Mouse (Mus musculus): ENCODE results near the gene Tbcb. TPM values are rescaled to one million over a fixed set of nuclear protein-coding genes. Genes with fewer than 3 reads are reported as not detected.

The Tbcb gene
- total and polyA plus RNA-seq, 2 experiments from 2014 or later, result 40.0 to 131 TPM

- Histone ChIP-seq H3K9me3 (replicated peaks; ENCODE audit: control insufficient read depth, low read length) (no peaks in the 10 kb centered on the region), H3K36me3 (replicated peaks; ENCODE audit: control insufficient read depth, insufficient read depth, low read length) (no peaks in the 10 kb centered on the region), H3K4me1 (ENCODE audit: control insufficient read depth, insufficient read depth) (0 out of 2 replicates have a peak, but pooled peaks cover 9% of the 10 kb centered on the region), H3K4me3 (ENCODE audit: low read depth, low read length) (no peak overlapping the region), H3K27me3 (ENCODE audit: control insufficient read depth, insufficient read depth, low read length) (no peaks in the 10 kb centered on the region), H3K9ac (replicated peaks; ENCODE audit: low read depth, low read length) (no peak overlapping the region), H3K4me2 (ENCODE audit: low read depth, low read length) (no peak overlapping the region), H3K27ac (ENCODE audit: low read depth) (no peak overlapping the region)
- TF ChIP-seq EP300 (IDR thresholded peaks at IDR 0.05; ENCODE audit: low read depth) (no peak), CTCF (IDR thresholded peaks at IDR 0.05; ENCODE audit: low read depth) (no peak)
- WGBS, result 55% methylated on average over 5 of the region's 5 CpGs
- ATAC-seq (ENCODE audit: insufficient read depth, low read depth), result no peak
- DNase-seq (ENCODE audit: low spot score), result no peak
Measured at GRCm38 (mm10) chr7:30197592-30198129, 34.4 kb downstream of the Tbcb start.

GRCm38 (mm10) chr7:30196171-30196570 lies 35.9 kb downstream of the Tbcb start:
- 68% methylated on average over 6 of the region's 6 CpGs for WGBS
- ATAC-seq (ENCODE audit: insufficient read depth, low read depth), result no peak
- no peaks in the 10 kb centered on the region for H3K27me3 ChIP-seq (ENCODE audit: control insufficient read depth, insufficient read depth, low read length)
- H3K27ac ChIP-seq (ENCODE audit: low read depth), result no peak overlapping the region
- TF ChIP-seq EP300 (IDR thresholded peaks at IDR 0.05; ENCODE audit: low read depth) (no peak), CTCF (IDR thresholded peaks at IDR 0.05; ENCODE audit: low read depth) (no peak)
- 0 out of 2 replicates have a peak, but pooled peaks cover 9% of the 10 kb centered on the region for H3K4me1 ChIP-seq (ENCODE audit: control insufficient read depth, insufficient read depth)
- H3K9me3 ChIP-seq (replicated peaks; ENCODE audit: control insufficient read depth, low read length), result no peaks in the 10 kb centered on the region
- no peak overlapping the region for H3K4me2 ChIP-seq (ENCODE audit: low read depth, low read length)
- no peak overlapping the region for H3K4me3 ChIP-seq (ENCODE audit: low read depth, low read length)
- H3K9ac ChIP-seq (replicated peaks; ENCODE audit: low read depth, low read length), result no peak overlapping the region
- H3K36me3 ChIP-seq (replicated peaks; ENCODE audit: control insufficient read depth, insufficient read depth, low read length), result peaks cover 14% of the 10 kb centered on the region
- DNase-seq (ENCODE audit: low spot score), result no peak

- peaks cover 20% of the 10 kb centered on the region for H3K36me3 ChIP-seq (replicated peaks; ENCODE audit: control insufficient read depth, insufficient read depth, low read length)
- no peaks in the 10 kb centered on the region for H3K27me3 ChIP-seq (ENCODE audit: control insufficient read depth, insufficient read depth, low read length)
- DNase-seq (ENCODE audit: low spot score) (no peak), ATAC-seq (ENCODE audit: insufficient read depth, low read depth) (no peak)
- H3K4me2 ChIP-seq (ENCODE audit: low read depth, low read length), result peak overlapping the region; percentile 80; the same call in 1 of the 2 replicates
- H3K4me3 ChIP-seq (ENCODE audit: low read depth, low read length), result 0 out of 2 replicates have a peak overlapping the region, but pooled peaks have one; percentile 69
- no peak overlapping the region for H3K27ac ChIP-seq (ENCODE audit: low read depth)
- 0 out of 2 replicates have a peak, but pooled peaks cover 9% of the 10 kb centered on the region for H3K4me1 ChIP-seq (ENCODE audit: control insufficient read depth, insufficient read depth)
- TF ChIP-seq CTCF (IDR thresholded peaks at IDR 0.05; ENCODE audit: low read depth) (no peak), EP300 (IDR thresholded peaks at IDR 0.05; ENCODE audit: low read depth) (no peak)
- no peaks in the 10 kb centered on the region for H3K9me3 ChIP-seq (replicated peaks; ENCODE audit: control insufficient read depth, low read length)
- 66% methylated on average over 6 of the region's 6 CpGs for WGBS
- no peak overlapping the region for H3K9ac ChIP-seq (replicated peaks; ENCODE audit: low read depth, low read length)
Measured at GRCm38 (mm10) chr7:30195461-30195860, 36.6 kb downstream of the Tbcb start.

GRCm38 (mm10) chr7:30194884-30195283 lies 37.2 kb downstream of the Tbcb start:
- 0 out of 2 replicates have a peak, but pooled peaks cover 9% of the 10 kb centered on the region for H3K4me1 ChIP-seq (ENCODE audit: control insufficient read depth, insufficient read depth)
- ATAC-seq (ENCODE audit: insufficient read depth, low read depth), result peak; percentile 91
- peak overlapping the region; percentile 80 for H3K4me2 ChIP-seq (ENCODE audit: low read depth, low read length)
- H3K27me3 ChIP-seq (ENCODE audit: control insufficient read depth, insufficient read depth, low read length), result no peaks in the 10 kb centered on the region
- H3K36me3 ChIP-seq (replicated peaks; ENCODE audit: control insufficient read depth, insufficient read depth, low read length), result peaks cover 25% of the 10 kb centered on the region
- WGBS, result under 1% methylated on average over 28 of the region's 28 CpGs
- H3K9me3 ChIP-seq (replicated peaks; ENCODE audit: control insufficient read depth, low read length), result no peaks in the 10 kb centered on the region
- TF ChIP-seq EP300 (IDR thresholded peaks at IDR 0.05; ENCODE audit: low read depth) (no peak), CTCF (IDR thresholded peaks at IDR 0.05; ENCODE audit: low read depth) (no peak)
- H3K4me3 ChIP-seq (ENCODE audit: low read depth, low read length), result peak overlapping the region; percentile 69
- H3K27ac ChIP-seq (ENCODE audit: low read depth), result peak overlapping the region; percentile 85
- H3K9ac ChIP-seq (replicated peaks; ENCODE audit: low read depth, low read length), result peak overlapping the region; percentile 79
- peak; percentile 96 for DNase-seq (ENCODE audit: low spot score)

- Histone ChIP-seq H3K27ac (ENCODE audit: low read depth) (peak overlapping the region; percentile 85), H3K4me2 (ENCODE audit: low read depth, low read length) (peak overlapping the region; percentile 80), H3K4me3 (ENCODE audit: low read depth, low read length) (peak overlapping the region; percentile 69), H3K27me3 (ENCODE audit: control insufficient read depth, insufficient read depth, low read length) (no peaks in the 10 kb centered on the region), H3K9ac (replicated peaks; ENCODE audit: low read depth, low read length) (peak overlapping the region; percentile 79), H3K4me1 (ENCODE audit: control insufficient read depth, insufficient read depth) (0 out of 2 replicates have a peak, but pooled peaks cover 9% of the 10 kb centered on the region), H3K36me3 (replicated peaks; ENCODE audit: control insufficient read depth, insufficient read depth, low read length) (peaks cover 27% of the 10 kb centered on the region), H3K9me3 (replicated peaks; ENCODE audit: control insufficient read depth, low read length) (no peaks in the 10 kb centered on the region)
- DNase-seq (ENCODE audit: low spot score), result no peak
- ATAC-seq (ENCODE audit: insufficient read depth, low read depth), result peak; percentile 21; the same call in 1 of the 2 replicates
- WGBS, result under 1% methylated on average over 26 of the region's 26 CpGs
- no peak for TF ChIP-seq EP300 (IDR thresholded peaks at IDR 0.05; ENCODE audit: low read depth)
- no peak for TF ChIP-seq CTCF (IDR thresholded peaks at IDR 0.05; ENCODE audit: low read depth)
Measured at GRCm38 (mm10) chr7:30194101-30194831, 37.8 kb downstream of the Tbcb start.
